ENCODE assay signal across 9 mouse cellular contexts in the genomic region with DNA sequence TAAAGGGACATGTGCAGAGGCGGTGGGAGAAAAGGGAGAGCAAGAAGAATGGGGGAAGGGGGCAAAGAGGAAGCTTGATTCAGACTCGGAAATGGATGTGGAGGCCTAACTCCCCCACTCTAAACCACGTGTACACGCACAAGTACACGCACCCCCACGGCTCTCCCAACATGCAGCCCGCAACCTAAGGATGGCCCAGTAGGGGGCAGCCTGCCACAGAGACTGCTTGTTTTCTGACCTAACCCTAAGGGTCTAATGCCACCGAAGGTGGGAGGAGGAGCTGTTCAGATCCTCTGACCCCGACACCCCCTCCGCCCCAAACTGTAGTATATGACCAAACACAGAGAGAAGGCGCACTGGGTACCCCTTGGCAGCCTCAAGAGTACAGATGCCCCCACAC. TPM values are rescaled to one million over a fixed set of nuclear protein-coding genes. Genes with fewer than 3 reads are reported as not detected.
DNase-seq lines count a peak whose midpoint lies in the region; ATAC-seq and TF ChIP-seq lines count a peak whose summit lies in the region.
"Had no signal": no experiment of that assay in that cellular context is flagged by ENCODE, and none has a peak within 500 bp of the region (broad histone marks: within the 10 kb centered on the region; RNA-seq: fewer than 3 reads in every experiment).

No protein-coding gene starts in this region.

- no peak for TF ChIP-seq POLR2A in thymus, adult 2 months (IDR thresholded peaks at IDR 0.05; ENCODE audit: control insufficient read depth, extremely low read depth, insufficient read depth, low read length, poor library complexity)

- H3K9ac ChIP-seq in embryonic facial prominence, embryonic 11.5 days (replicated peaks; ENCODE audit: low read length): peak overlapping the region; percentile 73
- H3K9ac ChIP-seq in liver, embryonic 14.5 days (replicated peaks): peak overlapping the region; percentile 27
- H3K9ac ChIP-seq in neural tube, embryonic 11.5 days (ENCODE audit: low read length): peak overlapping the region; percentile 77

- peak; percentile 27 for DNase-seq in 416B (ENCODE audit: low read depth)
- DNase-seq in ZHBTc4 (ENCODE audit: low read depth, low spot score): peak; percentile 78
- DNase-seq in embryonic facial prominence, embryonic 11.5 days (ENCODE audit: low spot score): peak; percentile 82
- DNase-seq in heart, postnatal 10 days: peak; percentile 35 to 69
- peak; percentile 73 to 79 for DNase-seq in kidney, postnatal 4 days
- peak in 1 of 3 experiments; percentile 37 for DNase-seq in liver, embryonic 14.5 days (ENCODE audit: low read depth in 3 of 3, low spot score in 3 of 3)
- peak; percentile 77 for DNase-seq in neural tube, embryonic 11.5 days (ENCODE audit: low spot score)
- peak; percentile 64 for DNase-seq in thymus, adult 2 months

- 0 out of 2 replicates have a peak, but pooled peaks cover 2% of the 10 kb centered on the region for H3K27me3 ChIP-seq in embryonic facial prominence, embryonic 11.5 days (ENCODE audit: control insufficient read depth, insufficient read depth, low read length)
- peaks cover 5% of the 10 kb centered on the region for H3K27me3 ChIP-seq in liver, embryonic 14.5 days (ENCODE audit: control insufficient read depth, insufficient read depth, low read length)
- peaks cover 3% of the 10 kb centered on the region; the same call in 1 of the 2 replicates for H3K27me3 ChIP-seq in neural tube, embryonic 11.5 days (ENCODE audit: control insufficient read depth, insufficient read depth, low read length)
- no peaks in the 10 kb centered on the region; the same call in 1 of the 2 replicates for H3K27me3 ChIP-seq in thymus, adult 2 months (ENCODE audit: control insufficient read depth, insufficient read depth, low read length)

- H3K4me2 ChIP-seq in embryonic facial prominence, embryonic 11.5 days (ENCODE audit: low read depth, low read length): peak overlapping the region; percentile 93
- H3K4me2 ChIP-seq in liver, embryonic 14.5 days (ENCODE audit: low read depth): peak overlapping the region; percentile 80
- H3K4me2 ChIP-seq in neural tube, embryonic 11.5 days (ENCODE audit: low read depth): peak overlapping the region; percentile 92

- ATAC-seq in embryonic facial prominence, embryonic 11.5 days (replicated peaks; ENCODE audit: insufficient number of reproducible peaks, low FRiP score, low TSS enrichment, low read depth): peak; percentile 11; the same call in 1 of the 2 replicates
- ATAC-seq in liver, embryonic 14.5 days (ENCODE audit: insufficient read depth): peak; percentile 47; the same call in 1 of the 2 replicates
- peak; percentile 53 for ATAC-seq in neural tube, embryonic 11.5 days (ENCODE audit: insufficient read depth, low FRiP score, low TSS enrichment)

- intact Hi-C loops in heart, postnatal 10 days (cut with DNase I): loop anchor here (2.0 to 5.0 kb wide), 2 partner anchors 20 to 85 kb away; no protein-coding TSS in a partner anchor

- TF ChIP-seq EP300 in liver, embryonic 14.5 days (IDR thresholded peaks at IDR 0.05; ENCODE audit: low read depth): no peak

- H3K9me3 ChIP-seq in embryonic facial prominence, embryonic 11.5 days (replicated peaks; ENCODE audit: control insufficient read depth, low read length): no peaks in the 10 kb centered on the region
- no peaks in the 10 kb centered on the region for H3K9me3 ChIP-seq in liver, embryonic 14.5 days (ENCODE audit: control insufficient read depth, low read length)
- H3K9me3 ChIP-seq in neural tube, embryonic 11.5 days (ENCODE audit: control insufficient read depth, low read length): no peaks in the 10 kb centered on the region

- no peaks in the 10 kb centered on the region for H3K36me3 ChIP-seq in embryonic facial prominence, embryonic 11.5 days (replicated peaks; ENCODE audit: control insufficient read depth, insufficient read depth, low read depth, low read length)
- no peaks in the 10 kb centered on the region for H3K36me3 ChIP-seq in liver, embryonic 14.5 days (replicated peaks; ENCODE audit: control insufficient read depth, insufficient read depth, low read depth)
- no peaks in the 10 kb centered on the region for H3K36me3 ChIP-seq in neural tube, embryonic 11.5 days (ENCODE audit: control insufficient read depth, insufficient read depth, low read length)
- no peaks in the 10 kb centered on the region for H3K36me3 ChIP-seq in thymus, adult 2 months (ENCODE audit: control insufficient read depth, insufficient read depth, low read length)

- no peaks in the 10 kb centered on the region for H3K4me1 ChIP-seq in embryonic facial prominence, embryonic 11.5 days (ENCODE audit: control insufficient read depth, insufficient read depth, low read length)
- peaks cover 6 to 17% of the 10 kb centered on the region in 2 experiments; a peak in 3 of 4 replicates for H3K4me1 ChIP-seq in liver, embryonic 14.5 days (replicated peaks; ENCODE audit: control insufficient read depth in 2 of 2, insufficient read depth in 2 of 2, low read length in 1 of 2)
- no peaks in the 10 kb centered on the region for H3K4me1 ChIP-seq in neural tube, embryonic 11.5 days (ENCODE audit: control insufficient read depth, insufficient read depth, low read length)
- peaks cover 11% of the 10 kb centered on the region for H3K4me1 ChIP-seq in thymus, adult 2 months (replicated peaks; ENCODE audit: control insufficient read depth, insufficient read depth, low read length)

- H3K4me3 ChIP-seq in embryonic facial prominence, embryonic 11.5 days (ENCODE audit: low read depth, low read length): peak overlapping the region; percentile 40
- H3K4me3 ChIP-seq in liver, embryonic 14.5 days (ENCODE audit: insufficient read depth in 1 of 2, low read depth in 2 of 2, low read length in 2 of 2): peak overlapping the region; percentile 45 to 52
- peak overlapping the region; percentile 41 for H3K4me3 ChIP-seq in neural tube, embryonic 11.5 days (ENCODE audit: low read depth, low read length)
- H3K4me3 ChIP-seq in thymus, adult 2 months (ENCODE audit: control insufficient read depth, insufficient read depth, low read length): peak overlapping the region; percentile 21

- H3K27ac ChIP-seq in embryonic facial prominence, embryonic 11.5 days (replicated peaks; ENCODE audit: low read depth, low read length): no peak overlapping the region
- no peak overlapping the region for H3K27ac ChIP-seq in liver, embryonic 14.5 days
- H3K27ac ChIP-seq in neural tube, embryonic 11.5 days (ENCODE audit: low read depth, low read length): no peak overlapping the region
- H3K27ac ChIP-seq in thymus, adult 2 months (ENCODE audit: control insufficient read depth, insufficient read depth, low read length): no peak overlapping the region

- WGBS in embryonic facial prominence, embryonic 11.5 days: 3% methylated on average over 11 of the region's 11 CpGs
- 3% methylated on average over 11 of the region's 11 CpGs for WGBS in liver, embryonic 14.5 days (ENCODE audit: insufficient replicate concordance)
- 4% methylated on average over 11 of the region's 11 CpGs for WGBS in neural tube, embryonic 11.5 days
- 6% methylated on average over 11 of the region's 11 CpGs for WGBS in thymus, adult 2 months

- TF ChIP-seq CTCF in liver, embryonic 14.5 days (IDR thresholded peaks at IDR 0.05; ENCODE audit: low read depth): peak; percentile 84
- peak; percentile 70; the same call in 1 of the 2 replicates for TF ChIP-seq CTCF in thymus, adult 2 months (IDR thresholded peaks at IDR 0.05; ENCODE audit: borderline replicate concordance, control insufficient read depth, extremely low read depth, insufficient read depth, low read length, poor library complexity)

RNA-seq across cellular contexts. Expression of a gene that starts 1.3 kb away (rescaled TPM):
- polyA plus RNA-seq in embryonic facial prominence, embryonic 11.5 days (2014; fragmentation: Nextera tagmentation; extraction: Ambion mirVana): 0.06 and 0.08 TPM in 2 replicates
- not detected for total RNA-seq in heart, postnatal 10 days (2021)
- polyA plus RNA-seq in liver, embryonic 14.5 days (2012; rRNA removed): under 0.01 and 0.01 TPM in 2 replicates
- polyA plus RNA-seq in liver, embryonic 14.5 days (2014; fragmentation: Nextera tagmentation; extraction: Ambion mirVana): not detected in 2 replicates
- 0.05 TPM in 2 replicates for polyA plus RNA-seq in neural tube, embryonic 11.5 days (2014; fragmentation: Nextera tagmentation; extraction: Ambion mirVana)
- polyA plus RNA-seq in thymus, adult 2 months (2012; rRNA removed): 0.01 and 0.05 TPM in 2 replicates

RNA-seq across cellular contexts. Expression of a gene that starts 44.5 kb away (rescaled TPM):
- polyA plus RNA-seq in embryonic facial prominence, embryonic 11.5 days (2014; fragmentation: Nextera tagmentation; extraction: Ambion mirVana): 0.10 and 0.29 TPM in 2 replicates
- not detected for total RNA-seq in heart, postnatal 10 days (2021)
- polyA plus RNA-seq in liver, embryonic 14.5 days (2012; rRNA removed): 0.01 TPM in 1 of 2 replicates, not detected in the other
- not detected in 2 replicates for polyA plus RNA-seq in liver, embryonic 14.5 days (2014; fragmentation: Nextera tagmentation; extraction: Ambion mirVana)
- 0.53 and 0.69 TPM in 2 replicates for polyA plus RNA-seq in neural tube, embryonic 11.5 days (2014; fragmentation: Nextera tagmentation; extraction: Ambion mirVana)
- polyA plus RNA-seq in thymus, adult 2 months (2012; rRNA removed): 0.16 TPM in 1 of 2 replicates, not detected in the other
- total RNA-seq: gastrocnemius, postnatal 4 days had no signal

Comparison
In these comparisons a context has a peak if more than half of its experiments do, and no peak if none do; other contexts are left out.
1. H3K9ac ChIP-seq: peak in every context shown above with its lines; median percentile 77 in neural tube, embryonic 11.5 days; 73 in embryonic facial prominence, embryonic 11.5 days; 27 in liver, embryonic 14.5 days.